16 mouse cellular contexts compared by ENCODE assay signal in genomic region chr12:99229973-99230782, GRCm38 (mm10).
DNase-seq lines count a peak whose midpoint lies in the region; ATAC-seq and TF ChIP-seq lines count a peak whose summit lies in the region.
"Had no signal": no experiment of that assay in that cellular context is flagged by ENCODE, and none has a peak within 500 bp of the region (broad histone marks: within the 10 kb centered on the region; RNA-seq: fewer than 3 reads in every experiment).

No protein-coding gene starts in this region.

- no peaks in the 10 kb centered on the region for H3K27me3 ChIP-seq in cerebellum, adult 2 months (ENCODE audit: control insufficient read depth, insufficient read depth, low read length)
- no peaks in the 10 kb centered on the region for H3K27me3 ChIP-seq in forebrain, embryonic 12.5 days
- no peaks in the 10 kb centered on the region for H3K27me3 ChIP-seq in hindbrain, embryonic 15.5 days
- no peaks in the 10 kb centered on the region for H3K27me3 ChIP-seq in neural tube, embryonic 13.5 days
- H3K27me3 ChIP-seq in liver, embryonic 11.5 days (replicated peaks; ENCODE audit: control insufficient read depth, insufficient read depth, low read length) = no peaks in the 10 kb centered on the region
- H3K27me3 ChIP-seq: embryonic facial prominence, embryonic 15.5 days; limb, embryonic 13.5 days; lung, embryonic 15.5 days had no signal

- no peak for TF ChIP-seq POLR2A in cerebellum, adult 2 months (IDR thresholded peaks at IDR 0.05; ENCODE audit: borderline replicate concordance, insufficient read depth, low read length)

- WGBS in cerebellum, adult 2 months = 64% methylated on average over 17 of the region's 17 CpGs
- WGBS in forebrain, embryonic 12.5 days = 11% methylated on average over 17 of the region's 17 CpGs
- 18% methylated on average over 17 of the region's 17 CpGs for WGBS in hindbrain, embryonic 15.5 days
- 14% methylated on average over 17 of the region's 17 CpGs for WGBS in neural tube, embryonic 13.5 days
- WGBS in liver, embryonic 11.5 days = 78% methylated on average over 17 of the region's 17 CpGs

- no peak for DNase-seq in cerebellum, adult 2 months
- no peak for DNase-seq in cerebellum, adult 9-10 months
- no peak for DNase-seq in spleen, postnatal 4 days (ENCODE audit: low spot score in 2 of 2)
- no peak for DNase-seq in adipocyte (ENCODE audit: low spot score)
- DNase-seq in liver, embryonic 11.5 days (ENCODE audit: low spot score) = no peak
- DNase-seq: heart, adult 11 months; heart, postnatal 10 days; kidney, postnatal 25 days; thymus, adult 18-20 months had no signal

- no peak for TF ChIP-seq CTCF in cerebellum, adult 2 months (IDR thresholded peaks at IDR 0.05; ENCODE audit: borderline replicate concordance, insufficient read depth, low read depth, low read length)

- H3K9ac ChIP-seq in forebrain, embryonic 12.5 days = no peak overlapping the region
- H3K9ac ChIP-seq in hindbrain, embryonic 15.5 days = no peak overlapping the region
- no peak overlapping the region for H3K9ac ChIP-seq in neural tube, embryonic 13.5 days
- no peak overlapping the region for H3K9ac ChIP-seq in liver, embryonic 11.5 days (ENCODE audit: low read depth, low read length)
- H3K9ac ChIP-seq: embryonic facial prominence, embryonic 15.5 days; limb, embryonic 13.5 days; lung, embryonic 15.5 days had no signal

- H3K27ac ChIP-seq in cerebellum, adult 2 months (ENCODE audit: insufficient read depth, low read length) = peak overlapping the region; percentile 27; the same call in 1 of the 2 replicates
- peak overlapping the region; percentile 82 for H3K27ac ChIP-seq in forebrain, embryonic 12.5 days
- H3K27ac ChIP-seq in hindbrain, embryonic 15.5 days (replicated peaks) = no peak overlapping the region
- peak overlapping the region; percentile 49 for H3K27ac ChIP-seq in neural tube, embryonic 13.5 days (replicated peaks)
- no peak overlapping the region for H3K27ac ChIP-seq in liver, embryonic 11.5 days (ENCODE audit: low read depth, low read length)
- H3K27ac ChIP-seq: limb, embryonic 13.5 days; lung, embryonic 15.5 days had no signal

- peak; percentile 85 for ATAC-seq in forebrain, embryonic 12.5 days (ENCODE audit: low FRiP score)
- peak; percentile 36; the same call in 1 of the 2 replicates for ATAC-seq in hindbrain, embryonic 15.5 days (ENCODE audit: low FRiP score, low read depth)
- peak; percentile 69 for ATAC-seq in neural tube, embryonic 13.5 days (ENCODE audit: low read depth)
- ATAC-seq in liver, embryonic 11.5 days (replicated peaks; ENCODE audit: low FRiP score) = no peak
- ATAC-seq: intestine, postnatal 0 days had no signal

- H3K4me2 ChIP-seq in forebrain, embryonic 12.5 days = peak overlapping the region; percentile 31
- peak overlapping the region; percentile 14 for H3K4me2 ChIP-seq in hindbrain, embryonic 15.5 days
- H3K4me2 ChIP-seq in neural tube, embryonic 13.5 days = peak overlapping the region; percentile 25
- no peak overlapping the region for H3K4me2 ChIP-seq in liver, embryonic 11.5 days
- H3K4me2 ChIP-seq: embryonic facial prominence, embryonic 15.5 days; limb, embryonic 13.5 days; lung, embryonic 15.5 days had no signal

- H3K9me3 ChIP-seq in forebrain, embryonic 12.5 days = no peaks in the 10 kb centered on the region
- no peaks in the 10 kb centered on the region for H3K9me3 ChIP-seq in hindbrain, embryonic 15.5 days
- no peaks in the 10 kb centered on the region for H3K9me3 ChIP-seq in neural tube, embryonic 13.5 days
- no peaks in the 10 kb centered on the region for H3K9me3 ChIP-seq in liver, embryonic 11.5 days (ENCODE audit: control insufficient read depth, low read length)
- H3K9me3 ChIP-seq: embryonic facial prominence, embryonic 15.5 days; limb, embryonic 13.5 days; lung, embryonic 15.5 days had no signal

- no peak overlapping the region for H3K4me3 ChIP-seq in cerebellum, adult 2 months (replicated peaks; ENCODE audit: insufficient read depth, low read depth, low read length)
- no peak overlapping the region for H3K4me3 ChIP-seq in forebrain, embryonic 12.5 days (replicated peaks)
- no peak overlapping the region for H3K4me3 ChIP-seq in hindbrain, embryonic 15.5 days
- no peak overlapping the region for H3K4me3 ChIP-seq in neural tube, embryonic 13.5 days
- no peak overlapping the region for H3K4me3 ChIP-seq in liver, embryonic 11.5 days (ENCODE audit: low read depth, low read length)
- H3K4me3 ChIP-seq: embryonic facial prominence, embryonic 15.5 days; limb, embryonic 13.5 days; lung, embryonic 15.5 days had no signal

- H3K36me3 ChIP-seq in forebrain, embryonic 12.5 days (replicated peaks) = no peaks in the 10 kb centered on the region
- no peaks in the 10 kb centered on the region for H3K36me3 ChIP-seq in hindbrain, embryonic 15.5 days
- no peaks in the 10 kb centered on the region for H3K36me3 ChIP-seq in neural tube, embryonic 13.5 days
- H3K36me3 ChIP-seq in liver, embryonic 11.5 days (ENCODE audit: control insufficient read depth, insufficient read depth, low read length) = no peaks in the 10 kb centered on the region
- H3K36me3 ChIP-seq: embryonic facial prominence, embryonic 15.5 days; limb, embryonic 13.5 days; lung, embryonic 15.5 days had no signal

- peaks cover 53% of the 10 kb centered on the region for H3K4me1 ChIP-seq in cerebellum, adult 2 months (ENCODE audit: control insufficient read depth, insufficient read depth, low read length)
- peaks cover 97% of the 10 kb centered on the region for H3K4me1 ChIP-seq in forebrain, embryonic 12.5 days
- H3K4me1 ChIP-seq in hindbrain, embryonic 15.5 days (replicated peaks) = peaks cover 64% of the 10 kb centered on the region
- H3K4me1 ChIP-seq in neural tube, embryonic 13.5 days (replicated peaks) = peaks cover 99% of the 10 kb centered on the region
- H3K4me1 ChIP-seq in liver, embryonic 11.5 days (replicated peaks; ENCODE audit: control insufficient read depth, insufficient read depth, low read length) = peaks cover 14% of the 10 kb centered on the region

Comparison
In these comparisons a context has a peak if more than half of its experiments do, and no peak if none do; other contexts are left out.
1. H3K27ac ChIP-seq: peak in cerebellum, adult 2 months (single experiment), forebrain, embryonic 12.5 days (single experiment) and neural tube, embryonic 13.5 days (single experiment); none in hindbrain, embryonic 15.5 days (single experiment) and liver, embryonic 11.5 days (single experiment).